Comparison of ENCODE assay signal across 8 mouse cellular contexts in genomic region chr9:63754556-63755510, GRCm38 (mm10). TPM values are rescaled to one million over a fixed set of nuclear protein-coding genes. Genes with fewer than 3 reads are reported as not detected.
DNase-seq lines count a peak whose midpoint lies in the region; ATAC-seq lines count a peak whose summit lies in the region.

No protein-coding gene starts in this region.

- H3K9ac ChIP-seq in heart, embryonic 16.5 days (ENCODE audit: low read length): peak overlapping the region; percentile 97
- 0 out of 2 replicates have a peak overlapping the region, but pooled peaks have one; percentile 16 for H3K9ac ChIP-seq in liver, embryonic 15.5 days
- H3K9ac ChIP-seq in neural tube, embryonic 13.5 days: peak overlapping the region; percentile 85

- H3K9me3 ChIP-seq in heart, embryonic 16.5 days (replicated peaks; ENCODE audit: control insufficient read depth, low read length): no peaks in the 10 kb centered on the region
- H3K9me3 ChIP-seq in liver, embryonic 15.5 days (replicated peaks): no peaks in the 10 kb centered on the region
- no peaks in the 10 kb centered on the region for H3K9me3 ChIP-seq in neural tube, embryonic 13.5 days

- H3K4me2 ChIP-seq in heart, embryonic 16.5 days (ENCODE audit: low read depth, low read length): peak overlapping the region; percentile 89
- peak overlapping the region; percentile 99 for H3K4me2 ChIP-seq in liver, embryonic 15.5 days
- H3K4me2 ChIP-seq in neural tube, embryonic 13.5 days: peak overlapping the region; percentile 98

- 39% methylated on average over 23 of the region's 23 CpGs for WGBS in heart, embryonic 16.5 days
- 57% methylated on average over 23 of the region's 23 CpGs for WGBS in liver, embryonic 15.5 days (ENCODE audit: insufficient replicate concordance)
- WGBS in neural tube, embryonic 13.5 days: 27% methylated on average over 23 of the region's 23 CpGs

- H3K27me3 ChIP-seq in heart, embryonic 16.5 days (ENCODE audit: control insufficient read depth, insufficient read depth, low read length): no peaks in the 10 kb centered on the region
- no peaks in the 10 kb centered on the region for H3K27me3 ChIP-seq in liver, embryonic 15.5 days
- H3K27me3 ChIP-seq in neural tube, embryonic 13.5 days: peaks cover 11% of the 10 kb centered on the region; the same call in 1 of the 2 replicates

- peak overlapping the region; percentile 93 for H3K4me3 ChIP-seq in heart, embryonic 16.5 days (ENCODE audit: low read length)
- H3K4me3 ChIP-seq in liver, embryonic 15.5 days (replicated peaks): peak overlapping the region; percentile 79
- peak overlapping the region; percentile 74 for H3K4me3 ChIP-seq in neural tube, embryonic 13.5 days

- no peak for ATAC-seq in heart, embryonic 16.5 days (replicated peaks; ENCODE audit: extremely low read depth, insufficient read depth, low FRiP score)
- no peak for ATAC-seq in liver, embryonic 15.5 days (ENCODE audit: insufficient read depth)
- ATAC-seq in neural tube, embryonic 13.5 days (ENCODE audit: low read depth): no peak

- peaks cover 63% of the 10 kb centered on the region for H3K4me1 ChIP-seq in heart, embryonic 16.5 days (ENCODE audit: control insufficient read depth, insufficient read depth, low read length)
- peaks cover 83% of the 10 kb centered on the region for H3K4me1 ChIP-seq in liver, embryonic 15.5 days (replicated peaks)
- peaks cover 90% of the 10 kb centered on the region for H3K4me1 ChIP-seq in neural tube, embryonic 13.5 days (replicated peaks)

- H3K27ac ChIP-seq in heart, embryonic 16.5 days (ENCODE audit: low read length): peak overlapping the region; percentile 97
- no peak overlapping the region for H3K27ac ChIP-seq in liver, embryonic 15.5 days (replicated peaks)
- peak overlapping the region; percentile 14; the same call in 1 of the 2 replicates for H3K27ac ChIP-seq in neural tube, embryonic 13.5 days (replicated peaks)

- H3K36me3 ChIP-seq in heart, embryonic 16.5 days (ENCODE audit: control insufficient read depth, insufficient read depth): 0 out of 2 replicates have a peak, but pooled peaks cover 2% of the 10 kb centered on the region
- H3K36me3 ChIP-seq in liver, embryonic 15.5 days (replicated peaks): no peaks in the 10 kb centered on the region
- no peaks in the 10 kb centered on the region for H3K36me3 ChIP-seq in neural tube, embryonic 13.5 days

- DNase-seq in adrenal gland, postnatal 14 days: peak; percentile 50
- DNase-seq in adrenal gland, postnatal 4 days (ENCODE audit: low spot score in 2 of 2): no peak
- DNase-seq in right cerebral cortex, adult 18-20 months: peak; percentile 69
- DNase-seq in right cerebral cortex, postnatal 4 days: no peak
- no peak for DNase-seq in cerebellum, adult 9-10 months

RNA-seq across cellular contexts. Expression of gene Smad3, which starts 3.0 kb away (rescaled TPM):
- total RNA-seq in adrenal gland, postnatal 14 days (2021): 26.5 and 32.9 TPM in 2 replicates
- 10 to 100 TPM; 39.6 to 43.5 TPM for total RNA-seq in adrenal gland, postnatal 4 days (2021)
- polyA plus RNA-seq in heart, embryonic 16.5 days (2015; fragmentation: Nextera tagmentation; extraction: Ambion mirVana): 12.5 and 13.7 TPM in 2 replicates
- polyA plus RNA-seq in liver, embryonic 15.5 days (2015; fragmentation: Nextera tagmentation; extraction: Ambion mirVana): 3.0 TPM in 2 replicates
- 13.2 and 14.9 TPM in 2 replicates for polyA plus RNA-seq in neural tube, embryonic 13.5 days (2015; fragmentation: Nextera tagmentation; extraction: Ambion mirVana)

Comparison
In these comparisons a context has a peak if more than half of its experiments do, and no peak if none do; other contexts are left out.
1. DNase-seq: peak in adrenal gland, postnatal 14 days (single experiment) and right cerebral cortex, adult 18-20 months (single experiment); none in adrenal gland, postnatal 4 days (0 of 2), right cerebral cortex, postnatal 4 days (single experiment) and cerebellum, adult 9-10 months (single experiment).
2. H3K9ac ChIP-seq: peak in every context shown above with its lines; median percentile 97 in heart, embryonic 16.5 days; 85 in neural tube, embryonic 13.5 days; 16 in liver, embryonic 15.5 days.
3. Peak in every context shown above with its lines, with median percentiles within 50 percentile points of each other: H3K4me2 ChIP-seq and H3K4me3 ChIP-seq.